Mouse (Mus musculus): Measurements from ENCODE around the gene Gm5294.

Gene Gm5294

GRCm38 (mm10) chr5:138819780-138820179 lies at the start of gene Gm5294:
Gene Gm5294 (plus strand): TSS chr5:138820080.
- in situ Hi-C loops (cut with MseI, MboI), result no loop called here

DNA sequence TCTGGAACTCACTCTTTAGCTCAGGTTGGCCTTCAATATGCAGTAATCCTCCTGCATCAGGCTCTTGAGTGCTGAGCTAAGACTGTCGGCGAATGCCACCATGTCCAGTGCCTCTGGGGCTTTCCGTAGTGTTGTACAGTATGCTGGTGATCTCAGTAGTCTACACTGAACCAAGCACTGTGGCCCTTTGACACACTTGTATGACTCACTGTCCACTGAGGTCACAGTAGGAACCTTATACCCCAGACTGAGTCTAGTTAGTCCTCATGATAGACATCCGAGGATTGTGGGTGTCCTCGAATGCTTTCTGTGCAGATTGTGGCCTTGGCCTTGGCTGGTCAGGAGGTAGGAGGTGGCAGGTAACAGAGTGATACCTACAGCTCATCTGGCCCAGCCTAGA lies 44.8 kb upstream of the Gm5294 start:
- in situ Hi-C loops (cut with MseI, MboI), result no loop called here

DNA sequence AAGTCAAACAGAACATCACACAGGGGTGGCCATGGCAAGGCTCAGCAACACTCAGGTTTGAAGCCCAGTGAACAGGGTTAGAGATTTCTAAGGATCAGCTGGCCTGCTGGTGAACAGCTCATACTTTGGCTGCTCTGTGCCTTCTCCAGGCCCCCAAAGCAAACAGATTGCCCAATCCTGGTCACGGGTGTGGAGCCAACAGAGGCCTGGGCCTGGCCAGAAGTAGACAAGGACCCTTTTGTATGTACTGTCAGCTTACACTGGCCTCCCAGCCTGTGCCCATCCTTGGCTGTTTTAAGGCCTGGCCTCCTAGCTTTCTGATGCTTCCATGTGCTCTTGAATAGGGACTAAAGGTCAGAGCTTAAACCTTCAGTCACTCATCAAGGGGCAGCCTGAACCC lies 43.5 kb upstream of the Gm5294 start:
- in situ Hi-C loops (cut with MseI, MboI), result no loop called here

GRCm38 (mm10) chr5:138778731-138779463 lies 41.0 kb upstream of the Gm5294 start:
- in situ Hi-C loops (cut with MseI, MboI), result no loop called here

- in situ Hi-C loops (cut with MseI, MboI), result no loop called here
These were observed 40.2 kb upstream of the Gm5294 start for GRCm38 (mm10) chr5:138779655-138780054.

- in situ Hi-C loops (cut with MseI, MboI), result no loop called here
These were observed 37.2 kb upstream of the Gm5294 start for GRCm38 (mm10) chr5:138782697-138783096.

GRCm38 (mm10) chr5:138783181-138783580 lies 36.7 kb upstream of the Gm5294 start:
- in situ Hi-C loops (cut with MseI, MboI), result no loop called here

GRCm38 (mm10) chr5:138785986-138786515 lies 33.8 kb upstream of the Gm5294 start:
- in situ Hi-C loops (cut with MseI, MboI), result no loop called here

- in situ Hi-C loops (cut with MseI, MboI), result no loop called here
These were observed 32.2 kb upstream of the Gm5294 start for GRCm38 (mm10) chr5:138787648-138788047.

DNA sequence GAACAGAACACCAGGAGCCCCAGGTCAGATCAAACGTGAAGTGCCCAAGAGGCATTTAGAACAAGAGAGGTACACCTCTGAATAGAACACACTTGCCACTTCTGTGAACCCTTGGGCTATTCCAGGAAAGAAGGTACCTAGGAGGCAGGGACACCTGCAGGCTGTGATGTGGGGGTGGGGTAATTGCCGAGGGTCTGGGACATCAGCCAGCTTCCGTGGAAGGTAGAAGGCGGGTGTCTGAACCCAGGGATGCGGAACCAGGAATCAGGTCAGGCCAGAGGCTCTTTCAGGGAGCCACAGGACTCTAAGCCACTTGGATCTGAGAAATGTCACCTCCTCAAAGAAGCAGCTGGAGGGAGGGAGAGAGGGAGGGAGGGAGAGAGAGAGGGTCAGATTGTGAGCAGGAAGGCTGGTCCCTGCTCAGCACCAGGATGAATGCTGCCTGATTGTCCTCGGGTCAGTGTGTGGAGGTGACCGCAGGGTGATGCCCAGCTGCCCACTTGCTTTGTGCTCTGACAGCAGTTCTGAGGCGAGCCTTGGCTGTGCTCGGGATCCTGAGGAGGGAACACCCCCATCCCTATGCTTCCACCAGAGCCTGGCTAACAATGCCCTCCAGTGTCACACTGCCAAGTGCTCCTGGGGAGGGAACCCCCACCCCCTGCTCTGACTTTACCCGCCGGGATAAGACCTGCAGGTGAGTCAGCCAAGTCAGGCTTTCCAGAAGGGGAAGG lies 31.2 kb upstream of the Gm5294 start:
- in situ Hi-C loops (cut with MseI, MboI), result no loop called here

GRCm38 (mm10) chr5:138790954-138791480 lies 28.9 kb upstream of the Gm5294 start:
- in situ Hi-C loops (cut with MseI, MboI), result no loop called here

DNA sequence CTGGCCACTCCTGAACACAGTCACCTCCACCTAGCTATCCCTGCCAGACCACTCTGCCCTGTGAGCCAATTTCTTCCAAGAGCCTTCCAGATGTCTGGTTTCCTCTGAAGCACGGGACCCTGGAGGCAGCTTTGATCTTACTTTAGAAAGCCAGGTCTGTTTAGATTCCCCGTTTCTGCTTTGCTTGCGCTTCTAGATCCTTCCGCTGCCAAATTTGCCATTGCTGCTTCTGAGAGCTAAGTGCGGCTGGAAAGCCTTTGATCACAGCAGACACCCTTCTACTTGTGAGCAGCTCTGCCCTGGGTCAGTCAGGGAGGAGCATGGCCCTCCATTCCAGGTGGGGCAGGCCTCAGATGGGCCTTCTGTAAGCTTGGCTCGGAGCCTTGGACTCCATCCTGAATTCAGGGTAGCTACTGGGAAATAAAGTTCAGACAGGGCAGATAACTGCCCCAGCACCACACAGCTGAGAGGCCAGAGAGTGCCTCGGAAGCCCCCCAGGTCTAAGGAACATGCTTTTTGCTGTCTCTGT lies 18.2 kb upstream of the Gm5294 start:
- in situ Hi-C loops (cut with MseI, MboI), result no loop called here

GRCm38 (mm10) chr5:138804286-138804685 lies 15.6 kb upstream of the Gm5294 start:
- in situ Hi-C loops (cut with MseI, MboI), result no loop called here

GRCm38 (mm10) chr5:138809767-138810166 lies 10.1 kb upstream of the Gm5294 start:
- in situ Hi-C loops (cut with MseI, MboI), result no loop called here

GRCm38 (mm10) chr5:138820717-138821332 lies 945 bp downstream of the Gm5294 start:
- in situ Hi-C loops (cut with MseI, MboI), result no loop called here

GRCm38 (mm10) chr5:138825090-138825489 lies 5.2 kb downstream of the Gm5294 start:
- in situ Hi-C loops (cut with MseI, MboI), result no loop called here

DNA sequence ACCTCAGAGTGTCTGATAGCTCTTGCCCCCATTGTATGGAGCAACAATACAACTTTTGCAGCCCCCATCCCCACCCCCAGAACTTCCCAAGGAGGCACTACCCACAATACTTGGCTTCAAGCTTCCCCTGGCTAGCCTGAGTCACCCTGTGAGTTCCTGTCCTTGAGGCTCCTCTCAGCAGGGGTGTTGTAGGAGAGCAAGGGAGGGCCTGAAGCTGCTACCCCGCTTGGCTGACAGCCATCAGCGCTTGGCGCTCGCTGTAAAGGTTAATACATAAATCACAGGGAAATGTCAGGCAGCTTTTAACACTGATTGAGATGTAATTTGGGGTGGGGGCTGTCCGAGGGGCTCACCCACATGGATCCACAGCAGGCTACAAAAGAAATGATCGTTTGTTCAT lies 13.5 kb downstream of the Gm5294 start:
- in situ Hi-C loops (cut with MseI, MboI), result no loop called here

GRCm38 (mm10) chr5:138834910-138835309 lies 15.0 kb downstream of the Gm5294 start:
- in situ Hi-C loops (cut with MseI, MboI), result no loop called here

DNA sequence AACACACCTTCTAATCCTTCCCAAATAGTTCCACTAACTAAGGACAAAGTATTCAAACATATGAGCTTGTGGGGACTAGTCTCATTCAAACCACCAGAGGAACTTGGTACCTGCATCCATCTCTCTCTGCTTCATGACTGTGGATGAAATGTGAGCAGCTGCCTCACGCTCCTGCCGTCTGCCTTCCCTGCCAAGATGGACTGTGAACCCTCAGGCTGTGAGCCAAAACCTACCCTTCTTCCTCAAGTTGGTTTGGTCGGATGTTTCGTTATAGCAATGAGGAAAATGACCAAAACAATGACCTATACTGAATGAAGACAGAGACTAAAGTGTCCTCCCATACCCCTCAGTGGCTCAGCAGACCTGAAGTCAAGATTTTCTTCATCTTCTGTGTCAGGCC lies 21.1 kb downstream of the Gm5294 start:
- in situ Hi-C loops (cut with MseI, MboI), result loop anchor here in 1 of 2 experiments (10.0 kb wide), 1 partner anchor 334 kb away; no protein-coding TSS in a partner anchor

GRCm38 (mm10) chr5:138843168-138843824 lies 23.4 kb downstream of the Gm5294 start:
- in situ Hi-C loops (cut with MseI, MboI), result loop anchor here in 1 of 2 experiments (10.0 kb wide), 1 partner anchor 332 kb away; no protein-coding TSS in a partner anchor

DNA sequence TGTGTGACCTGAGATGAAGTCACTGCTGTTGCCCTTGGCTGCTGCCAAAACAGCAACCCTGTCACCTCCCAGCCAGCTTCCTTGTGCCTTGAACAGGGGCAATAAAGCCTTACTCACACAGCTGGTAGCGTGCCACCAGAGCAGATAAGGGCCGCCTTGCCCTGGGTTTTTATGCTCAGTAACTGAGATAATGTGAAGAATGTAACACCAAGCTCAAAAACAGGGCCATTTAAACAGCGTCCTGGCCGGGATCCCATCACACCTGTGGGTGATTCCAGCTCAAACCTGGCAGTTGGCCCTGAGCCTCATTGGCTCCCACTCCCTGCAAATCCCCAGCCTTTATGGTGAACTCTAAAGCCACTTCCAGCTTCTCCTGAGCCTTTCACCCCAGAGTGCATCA lies 26.6 kb downstream of the Gm5294 start:
- in situ Hi-C loops (cut with MseI, MboI), result loop anchor here in 1 of 2 experiments (10.0 kb wide), 1 partner anchor 328 kb away; no protein-coding TSS in a partner anchor
